Mouse (Mus musculus): ENCODE results near the gene Katnbl1. TPM values are rescaled to one million over a fixed set of nuclear protein-coding genes. Genes with fewer than 3 reads are reported as not detected.
"Not testable (repeated sequence)": the region's sequence is repeated elsewhere in the genome, so short reads cannot be mapped to it uniquely, and the experiment has no call there.

Gene Katnbl1
- polyA plus RNA-seq, 1 experiment, result 0.27 TPM

DNA sequence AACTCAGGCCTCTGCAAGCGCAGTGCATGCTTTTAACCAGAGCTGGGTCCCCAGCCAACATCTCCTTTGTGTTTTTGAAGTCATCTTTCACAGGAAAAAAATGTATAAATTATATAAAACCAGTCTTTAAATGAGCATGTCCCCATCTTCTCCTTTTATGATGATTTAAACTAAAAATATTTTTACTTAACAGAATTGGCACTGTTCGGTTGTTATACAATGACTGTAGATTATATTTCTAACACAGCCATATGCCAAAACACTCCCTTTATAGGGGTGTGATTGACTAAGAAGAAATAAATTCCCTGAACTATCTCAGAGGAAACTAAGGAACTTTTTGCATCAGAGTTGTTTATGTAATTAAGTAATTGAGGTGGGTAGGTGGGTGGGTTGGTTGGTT lies 53.5 kb downstream of the Katnbl1 start:
- 92% methylated on average over 2 of the region's 2 CpGs for WGBS
- no peak for TF ChIP-seq POLR2A (IDR thresholded peaks at IDR 0.05; ENCODE audit: low read depth, low read length)
- H3K4me3 ChIP-seq (ENCODE audit: low read depth, low read length), result no peak overlapping the region
- no peaks in the 10 kb centered on the region for H3K27me3 ChIP-seq (ENCODE audit: control insufficient read depth, insufficient read depth, low read length)
- H3K4me1 ChIP-seq (ENCODE audit: control insufficient read depth, insufficient read depth, insufficient read length, low read length), result no peaks in the 10 kb centered on the region
- no peaks in the 10 kb centered on the region for H3K36me3 ChIP-seq (ENCODE audit: control insufficient read depth, insufficient read depth, low read length)
- no peak overlapping the region for H3K27ac ChIP-seq (ENCODE audit: insufficient read depth, low read depth, low read length)

DNA sequence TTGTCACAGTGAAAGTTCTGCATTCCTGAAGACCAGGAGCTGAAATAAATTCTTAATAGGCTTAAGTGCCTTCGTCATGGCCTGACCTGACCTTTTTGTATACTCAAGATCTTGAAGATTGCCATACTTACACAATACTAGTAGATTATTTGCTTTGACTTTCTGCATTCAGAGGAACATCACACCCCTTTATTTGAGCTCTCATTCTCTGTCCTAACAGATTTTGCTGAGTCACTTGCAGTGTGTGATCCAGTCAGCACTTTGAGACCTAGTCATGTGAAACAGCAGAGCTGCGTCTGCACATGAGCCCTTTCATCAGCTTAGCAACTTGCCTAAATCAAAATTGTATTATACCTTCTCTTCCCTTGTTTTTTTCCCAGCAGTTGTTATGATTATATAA lies 54.3 kb downstream of the Katnbl1 start:
- Histone ChIP-seq H3K36me3 (ENCODE audit: control insufficient read depth, insufficient read depth, low read length) (no peaks in the 10 kb centered on the region), H3K27me3 (ENCODE audit: control insufficient read depth, insufficient read depth, low read length) (no peaks in the 10 kb centered on the region), H3K4me3 (ENCODE audit: low read depth, low read length) (no peak overlapping the region), H3K4me1 (ENCODE audit: control insufficient read depth, insufficient read depth, insufficient read length, low read length) (no peaks in the 10 kb centered on the region), H3K27ac (ENCODE audit: insufficient read depth, low read depth, low read length) (no peak overlapping the region)
- no peak for TF ChIP-seq POLR2A (IDR thresholded peaks at IDR 0.05; ENCODE audit: low read depth, low read length)
- no peak for TF ChIP-seq CTCF (IDR thresholded peaks at IDR 0.05; ENCODE audit: extremely low read depth, insufficient read length, insufficient replicate concordance, low read depth, low read length)
- WGBS, result 33% methylated on average over 2 of the region's 2 CpGs

DNA sequence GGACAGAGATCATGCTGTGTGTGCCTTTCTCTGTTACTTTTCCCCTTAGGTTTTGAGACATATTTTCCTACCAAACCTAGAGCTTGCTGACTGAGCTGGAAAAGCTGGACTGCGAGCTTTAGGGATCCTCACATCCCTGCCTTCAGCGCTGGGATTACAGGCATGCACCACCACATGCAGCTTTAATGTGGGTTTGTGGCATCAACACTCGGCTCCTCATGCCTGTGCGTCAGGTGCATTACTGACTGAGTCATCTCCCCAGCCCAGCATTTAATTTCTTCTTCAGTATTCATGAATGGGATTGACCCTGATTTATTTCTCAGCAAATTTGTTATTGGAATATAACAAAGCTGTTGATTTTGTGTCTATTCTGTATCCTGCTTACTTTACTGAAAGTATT lies 57.3 kb downstream of the Katnbl1 start:
- H3K36me3 ChIP-seq (ENCODE audit: control insufficient read depth, insufficient read depth, low read length), result no peaks in the 10 kb centered on the region
- no peak overlapping the region for H3K27ac ChIP-seq (ENCODE audit: insufficient read depth, low read depth, low read length)
- H3K4me3 ChIP-seq (ENCODE audit: low read depth, low read length), result no peak overlapping the region
- TF ChIP-seq POLR2A (IDR thresholded peaks at IDR 0.05; ENCODE audit: low read depth, low read length), result no peak
- no peak for TF ChIP-seq CTCF (IDR thresholded peaks at IDR 0.05; ENCODE audit: extremely low read depth, insufficient read length, insufficient replicate concordance, low read depth, low read length)
- 74% methylated on average over 4 of the region's 4 CpGs for WGBS
- H3K4me1 ChIP-seq (ENCODE audit: control insufficient read depth, insufficient read depth, insufficient read length, low read length), result no peaks in the 10 kb centered on the region
- no peaks in the 10 kb centered on the region for H3K27me3 ChIP-seq (ENCODE audit: control insufficient read depth, insufficient read depth, low read length)

DNA sequence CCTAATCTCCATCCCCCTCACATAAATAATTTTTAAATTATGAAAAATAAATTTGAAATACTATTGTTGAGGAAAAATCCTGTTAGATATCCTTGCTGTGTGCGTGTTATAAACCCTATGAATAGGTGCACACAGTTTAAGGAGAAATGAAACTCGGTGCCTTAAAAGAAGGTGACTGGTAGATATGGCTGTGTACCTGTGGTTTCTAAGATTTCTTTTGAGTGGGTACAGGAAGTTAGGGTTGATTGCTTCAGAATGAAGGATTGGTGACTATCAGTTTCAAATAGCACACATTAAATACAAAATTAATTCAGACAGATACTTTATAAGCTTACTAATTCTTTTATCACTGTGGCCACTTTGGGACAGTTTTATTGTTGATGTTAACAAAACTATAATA lies 58.6 kb downstream of the Katnbl1 start:
- no peak overlapping the region for H3K27ac ChIP-seq (ENCODE audit: insufficient read depth, low read depth, low read length)
- TF ChIP-seq POLR2A (IDR thresholded peaks at IDR 0.05; ENCODE audit: low read depth, low read length) (no peak), CTCF (IDR thresholded peaks at IDR 0.05; ENCODE audit: extremely low read depth, insufficient read length, insufficient replicate concordance, low read depth, low read length) (no peak)

DNA sequence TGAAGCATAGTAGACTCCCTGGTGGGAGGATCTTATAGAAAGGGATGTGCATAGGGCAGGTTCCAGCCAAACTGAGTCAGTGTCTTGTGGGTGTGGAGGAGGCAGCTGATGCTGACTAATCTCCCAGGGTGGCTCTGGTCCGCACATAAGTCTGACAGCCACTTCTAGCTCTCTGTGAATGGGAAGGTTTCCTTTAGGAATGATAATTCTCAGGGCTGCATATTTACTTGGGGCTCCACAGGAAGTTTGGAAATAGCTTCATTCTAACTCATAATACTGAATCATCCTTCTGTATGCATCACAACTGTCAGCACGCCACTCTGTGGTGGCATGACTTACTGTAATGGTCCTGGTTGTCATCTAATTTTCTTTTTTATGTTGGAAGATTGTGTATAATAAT lies 64.5 kb downstream of the Katnbl1 start:
- H3K4me3 ChIP-seq (ENCODE audit: low read depth, low read length), result no peak overlapping the region
- H3K27me3 ChIP-seq (ENCODE audit: control insufficient read depth, insufficient read depth, low read length), result no peaks in the 10 kb centered on the region
- no peak overlapping the region for H3K27ac ChIP-seq (ENCODE audit: insufficient read depth, low read depth, low read length)
- TF ChIP-seq POLR2A (IDR thresholded peaks at IDR 0.05; ENCODE audit: low read depth, low read length) (no peak), CTCF (IDR thresholded peaks at IDR 0.05; ENCODE audit: extremely low read depth, insufficient read length, insufficient replicate concordance, low read depth, low read length) (no peak)
- no peaks in the 10 kb centered on the region for H3K4me1 ChIP-seq (ENCODE audit: control insufficient read depth, insufficient read depth, insufficient read length, low read length)
- 56% methylated on average over 2 of the region's 2 CpGs for WGBS
- no peaks in the 10 kb centered on the region for H3K36me3 ChIP-seq (ENCODE audit: control insufficient read depth, insufficient read depth, low read length)

More for the DNA sequence above, 58.6 kb downstream of the Katnbl1 start:
- H3K27me3 ChIP-seq (ENCODE audit: control insufficient read depth, insufficient read depth, low read length), result no peaks in the 10 kb centered on the region
- no peaks in the 10 kb centered on the region for H3K36me3 ChIP-seq (ENCODE audit: control insufficient read depth, insufficient read depth, low read length)
- H3K4me3 ChIP-seq (ENCODE audit: low read depth, low read length), result no peak overlapping the region
- H3K4me1 ChIP-seq (ENCODE audit: control insufficient read depth, insufficient read depth, insufficient read length, low read length), result no peaks in the 10 kb centered on the region
- 82% methylated on average over 2 of the region's 2 CpGs for WGBS

DNA sequence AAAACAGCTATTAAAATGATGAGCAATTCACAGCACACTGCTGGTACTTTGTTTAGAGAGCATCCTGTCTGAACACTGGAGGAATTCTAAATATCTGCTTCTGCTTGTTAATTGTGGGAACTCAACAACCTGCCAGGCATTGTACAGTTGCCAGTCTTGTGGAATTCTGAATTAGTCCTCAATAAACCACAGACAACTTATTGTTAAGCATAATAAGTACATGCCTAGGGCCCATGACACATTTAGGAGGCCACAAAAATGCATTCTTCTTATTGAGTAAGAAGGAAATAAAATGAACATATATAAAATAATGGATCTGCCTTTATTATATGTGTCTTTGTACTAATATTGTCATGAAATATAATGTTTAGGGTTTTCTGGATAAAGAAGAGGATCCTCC lies 66.5 kb downstream of the Katnbl1 start:
- Histone ChIP-seq H3K27ac (ENCODE audit: insufficient read depth, low read depth, low read length) (no peak overlapping the region), H3K36me3 (ENCODE audit: control insufficient read depth, insufficient read depth, low read length) (no peaks in the 10 kb centered on the region), H3K4me1 (ENCODE audit: control insufficient read depth, insufficient read depth, insufficient read length, low read length) (no peaks in the 10 kb centered on the region), H3K4me3 (ENCODE audit: low read depth, low read length) (no peak overlapping the region), H3K27me3 (ENCODE audit: control insufficient read depth, insufficient read depth, low read length) (no peaks in the 10 kb centered on the region)
- TF ChIP-seq POLR2A (IDR thresholded peaks at IDR 0.05; ENCODE audit: low read depth, low read length), result no peak
- no peak for TF ChIP-seq CTCF (IDR thresholded peaks at IDR 0.05; ENCODE audit: extremely low read depth, insufficient read length, insufficient replicate concordance, low read depth, low read length)

DNA sequence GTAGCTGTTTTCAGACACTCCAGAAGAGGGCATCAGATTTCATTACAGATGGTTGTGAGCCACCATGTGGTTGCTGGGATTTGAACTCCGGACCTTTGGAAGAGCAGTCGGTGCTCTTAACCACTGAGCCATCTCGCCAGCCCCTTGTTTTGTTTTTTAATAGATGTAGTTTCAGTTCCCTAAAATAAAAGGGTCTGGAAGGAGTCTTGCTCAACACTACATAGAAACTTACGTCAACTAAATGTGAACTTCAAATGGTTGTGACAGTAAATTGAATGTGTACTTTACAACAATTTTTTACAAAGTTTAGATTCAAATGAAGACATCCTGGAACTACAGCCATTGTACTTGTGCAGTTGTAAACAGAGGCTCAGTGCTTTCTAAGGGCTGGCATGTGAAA lies 69.0 kb downstream of the Katnbl1 start:
- 58% methylated on average over 4 of the region's 4 CpGs for WGBS
- H3K36me3 ChIP-seq (ENCODE audit: control insufficient read depth, insufficient read depth, low read length); H3K27ac ChIP-seq (ENCODE audit: insufficient read depth, low read depth, low read length); H3K4me1 ChIP-seq (ENCODE audit: control insufficient read depth, insufficient read depth, insufficient read length, low read length); H3K4me3 ChIP-seq (ENCODE audit: low read depth, low read length); H3K27me3 ChIP-seq (ENCODE audit: control insufficient read depth, insufficient read depth, low read length): not testable (repeated sequence)

DNA sequence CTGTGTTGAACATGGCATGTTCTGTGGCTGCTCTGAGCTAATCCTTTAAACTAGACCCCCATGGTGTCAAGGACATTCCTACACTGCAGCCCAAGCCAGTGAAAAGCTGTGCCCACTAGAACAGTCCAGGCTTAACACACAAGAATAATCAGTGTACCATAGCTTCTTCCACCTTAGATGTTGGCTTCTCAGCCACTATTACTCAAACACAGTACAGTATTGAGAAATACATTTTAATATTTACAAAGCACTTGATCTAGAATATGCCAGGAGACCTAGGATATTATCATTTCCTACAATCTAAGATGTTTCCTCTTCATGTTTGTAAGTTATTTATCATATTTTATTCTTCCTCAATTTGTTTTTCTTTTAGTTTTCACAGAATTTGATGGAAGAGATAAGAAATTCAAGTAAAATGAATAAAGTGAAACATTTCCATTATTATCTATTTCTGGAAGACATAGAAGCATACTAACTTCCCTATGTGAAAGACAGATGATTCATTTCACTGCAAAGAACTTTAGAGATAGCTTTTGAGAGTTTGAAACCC lies 69.6 kb downstream of the Katnbl1 start:
- H3K36me3 ChIP-seq (ENCODE audit: control insufficient read depth, insufficient read depth, low read length), result no peaks in the 10 kb centered on the region
- TF ChIP-seq POLR2A (IDR thresholded peaks at IDR 0.05; ENCODE audit: low read depth, low read length), result no peak
- no peak for TF ChIP-seq CTCF (IDR thresholded peaks at IDR 0.05; ENCODE audit: extremely low read depth, insufficient read length, insufficient replicate concordance, low read depth, low read length)
- H3K27ac ChIP-seq (ENCODE audit: insufficient read depth, low read depth, low read length), result no peak overlapping the region
- H3K4me1 ChIP-seq (ENCODE audit: control insufficient read depth, insufficient read depth, insufficient read length, low read length), result no peaks in the 10 kb centered on the region
- H3K27me3 ChIP-seq (ENCODE audit: control insufficient read depth, insufficient read depth, low read length), result no peaks in the 10 kb centered on the region
- H3K4me3 ChIP-seq (ENCODE audit: low read depth, low read length), result no peak overlapping the region

All from small intestine, adult 2 months (tissue).